Mouse (Mus musculus) embryonic fibroblast, embryonic 13.5 days (primary cell): ENCODE measurements around the gene Ireb2. TPM values are rescaled to one million over a fixed set of nuclear protein-coding genes. Genes with fewer than 3 reads are reported as not detected.
"Not testable (repeated sequence)": the region's sequence is repeated elsewhere in the genome, so short reads cannot be mapped to it uniquely, and the experiment has no call there.

Source experiments
- H3K27ac ChIP-seq: 2 replicates; pipeline ENCODE4 v1.5.1; 2012; ENCODE audit warnings: low read length, control low read depth, inconsistent platforms; ENCODE audit not compliant: insufficient read depth
- H3K4me1 ChIP-seq: 2 replicates; pipeline ENCODE4 v1.6.1; 2011; ENCODE audit warnings: low read length; ENCODE audit not compliant: control insufficient read depth, insufficient read depth
- H3K4me3 ChIP-seq: 2 replicates; pipeline ENCODE4 v1.5.1; 2011; ENCODE audit warnings: mild to moderate bottlenecking, control low read depth, low read length; ENCODE audit not compliant: insufficient read depth
- CTCF ChIP-seq: IDR thresholded peaks from 2 replicates; pipeline ENCODE4 v1.5.1; 2011; ENCODE audit warnings: mild to moderate bottlenecking, control low read depth, low read length, moderate library complexity, borderline replicate concordance; ENCODE audit not compliant: insufficient read depth
- POLR2A ChIP-seq: IDR thresholded peaks from 2 replicates; pipeline ENCODE4 v1.6.1; 2011; ENCODE audit warnings: low read depth, mild to moderate bottlenecking, control low read depth, low read length, moderate library complexity
- polyA plus RNA-seq: library from polyadenylated mRNA; stranded (reverse); fragments of >200 nt; gene quantifications from 2 replicates; pipeline ENCODE4 v1.2.4, GENCODE M21; 2011; ENCODE audit warnings: low read depth; ENCODE audit not compliant: missing spikeins, insufficient read length

The Ireb2 gene
- 70.4 and 78.4 TPM in 2 replicates for polyA plus RNA-seq

DNA sequence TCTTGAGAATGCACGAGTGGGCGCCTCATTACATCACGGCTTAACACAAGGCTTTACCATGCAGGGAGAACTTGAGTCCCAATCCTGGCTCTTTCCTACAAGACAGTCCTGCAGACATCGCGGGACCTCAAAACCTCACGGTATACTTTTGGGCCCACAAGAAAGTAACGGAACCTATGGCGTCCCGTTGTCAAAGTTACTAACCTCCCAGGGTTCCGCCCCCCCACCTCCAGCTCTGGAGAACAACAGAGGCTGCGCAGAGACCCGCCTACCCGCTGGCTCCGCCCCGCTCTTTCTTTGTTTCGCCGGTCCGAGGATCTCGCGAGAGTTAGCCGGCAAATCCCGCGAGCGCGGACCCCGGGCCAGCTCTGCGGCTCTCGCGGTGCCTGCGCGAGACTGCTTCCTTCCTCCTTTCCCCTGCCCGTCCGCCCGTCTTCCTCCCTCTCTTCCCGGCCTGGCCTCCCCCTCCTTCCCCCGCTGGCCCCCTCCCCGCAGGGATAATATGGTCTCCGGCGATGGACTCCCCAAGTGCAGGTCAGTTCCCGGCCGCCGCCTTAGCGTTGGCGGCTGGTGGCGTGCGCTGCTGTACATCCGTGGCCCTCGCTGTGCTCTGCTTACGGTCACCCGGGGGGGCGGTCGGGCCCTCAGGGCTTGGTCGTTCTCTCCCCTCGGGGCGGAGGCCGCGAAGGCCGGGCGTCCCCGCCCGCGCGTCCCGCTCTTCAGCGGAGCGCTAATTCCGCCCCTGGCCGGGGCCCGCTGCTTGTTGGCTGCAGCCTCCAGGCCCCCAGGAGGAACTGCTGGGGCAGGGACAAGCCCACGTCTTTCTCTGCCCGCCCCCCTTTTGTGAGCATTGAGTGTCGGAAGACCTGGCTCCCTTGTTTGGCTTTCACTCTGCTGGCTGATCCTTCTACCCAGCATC, at the start of gene Ireb2:
Ireb2 (plus strand) TSS at position 427 of the 919 bp plus-strand sequence.
- Histone ChIP-seq H3K4me3 (peak within 1 kb of the TSS; percentile 99), H3K27ac (peak within 1 kb of the TSS; percentile 51), H3K4me1 (no peaks in the 10 kb centered on the region)
- TF ChIP-seq POLR2A (peak; percentile 67), CTCF (no peak)

DNA sequence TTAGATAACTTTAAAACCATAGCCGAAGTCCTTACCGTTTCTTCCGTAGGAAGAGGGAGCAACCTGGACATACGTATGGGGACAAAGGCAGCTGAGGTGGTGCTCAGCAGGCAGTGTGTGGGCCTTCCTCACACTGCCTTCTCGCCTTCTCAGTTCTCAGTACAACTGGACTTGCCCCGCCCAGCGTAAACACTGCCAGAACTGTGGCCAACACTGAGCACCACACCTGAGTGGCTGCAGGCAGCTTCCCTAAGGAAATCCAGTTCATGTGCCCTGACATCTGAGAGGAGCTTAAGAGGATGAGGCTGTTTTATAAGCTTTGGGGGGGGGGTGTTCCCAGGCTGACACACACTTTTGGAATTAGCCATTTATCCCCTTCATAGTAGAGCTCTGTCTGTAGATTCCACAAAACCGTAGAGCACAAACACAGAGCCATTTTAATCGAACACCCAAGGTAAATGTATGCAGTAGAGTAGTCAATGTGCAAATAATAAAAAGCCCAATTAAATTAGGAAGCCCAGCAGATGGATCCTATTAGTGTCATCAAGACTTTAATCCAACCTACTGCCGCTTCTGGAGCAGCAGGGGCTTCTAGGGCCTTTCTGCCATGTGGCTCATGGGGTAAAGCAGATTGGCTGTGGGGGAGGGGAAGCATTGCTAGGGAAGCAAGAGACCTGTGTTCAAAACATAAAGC, 46.9 kb upstream of the Ireb2 start:
- Histone ChIP-seq H3K27ac (peak overlapping the region; percentile 47), H3K4me3 (no peak overlapping the region), H3K4me1 (peaks cover 8% of the 10 kb centered on the region)
- TF ChIP-seq POLR2A (no peak), CTCF (no peak)

DNA sequence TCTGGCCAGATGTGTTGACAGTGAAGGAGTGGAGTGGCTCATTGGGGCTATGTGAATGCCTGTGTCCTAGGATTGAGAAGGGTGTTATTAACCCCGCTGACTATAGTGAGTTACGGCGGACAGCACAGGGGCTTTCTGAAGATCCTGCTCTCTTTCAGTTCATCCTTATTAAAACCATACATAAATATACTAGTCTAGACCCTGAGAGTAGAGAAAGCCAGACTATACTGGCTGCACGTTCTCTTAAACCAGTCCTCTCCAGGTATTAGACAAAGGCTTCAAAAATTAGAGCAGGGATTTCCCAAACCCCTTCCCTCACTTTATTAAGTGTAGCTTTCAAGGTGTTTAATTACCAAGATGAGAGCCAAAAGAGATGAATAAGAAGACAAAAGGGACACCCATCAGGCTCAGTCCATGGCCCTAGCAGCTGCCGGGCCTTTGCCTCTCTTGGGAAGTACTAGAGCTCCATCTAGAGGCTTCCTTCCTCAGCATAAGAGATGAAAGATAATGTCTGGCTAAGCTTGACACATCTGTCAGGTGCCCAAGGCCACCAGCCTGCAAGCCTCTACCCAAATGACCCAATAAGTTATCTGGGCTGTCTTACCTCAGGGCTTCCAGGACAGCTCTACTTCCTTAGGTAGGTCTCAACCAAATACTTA, 42.0 kb upstream of the Ireb2 start:
- no peak overlapping the region for H3K4me3 ChIP-seq
- TF ChIP-seq CTCF (peak; percentile 36; the same call in 1 of the 2 replicates), POLR2A (no peak)
- H3K27ac ChIP-seq = no peak overlapping the region
- H3K4me1 ChIP-seq = peaks cover 6% of the 10 kb centered on the region

DNA sequence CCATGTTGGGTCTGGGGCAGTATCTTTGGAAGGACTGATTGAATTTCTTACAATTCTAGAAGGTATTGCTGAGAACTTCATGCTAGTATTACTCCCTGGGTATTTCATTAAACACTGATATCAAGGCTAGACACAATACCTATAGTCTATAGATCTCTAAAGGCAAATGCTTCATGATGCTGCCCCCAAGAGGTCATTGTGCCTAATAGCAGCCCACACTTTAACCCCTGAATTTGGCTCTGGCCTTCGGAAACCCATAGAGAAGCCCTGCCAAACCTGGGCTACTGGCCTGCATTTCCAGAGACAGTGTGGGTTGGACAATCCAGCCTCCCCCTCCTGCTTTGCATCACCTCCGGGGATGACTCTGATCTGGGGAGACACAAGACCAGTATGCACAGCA, 33.8 kb upstream of the Ireb2 start:
- TF ChIP-seq CTCF (no peak), POLR2A (no peak)
- Histone ChIP-seq H3K4me1 (no peaks in the 10 kb centered on the region), H3K4me3 (no peak overlapping the region), H3K27ac (no peak overlapping the region)

DNA sequence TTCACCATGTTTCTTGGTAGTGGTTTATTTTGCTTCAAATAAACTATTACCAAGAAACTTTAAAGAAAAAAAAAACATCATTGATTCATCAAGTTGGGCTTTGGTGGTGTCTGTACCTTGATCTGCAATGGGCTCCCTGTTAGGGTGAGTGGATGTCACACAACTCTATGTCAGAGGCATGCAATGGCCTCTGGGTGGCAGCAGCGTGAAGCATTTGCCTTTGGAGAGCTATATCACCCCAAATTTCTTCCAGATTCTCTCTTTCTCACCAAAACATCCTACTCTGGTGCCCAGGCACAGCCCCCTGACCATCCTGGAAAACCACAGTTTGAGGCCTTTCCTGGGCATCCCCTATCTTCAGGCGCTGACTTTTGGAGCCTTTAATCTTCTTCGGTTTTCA, 33.0 kb upstream of the Ireb2 start:
- Histone ChIP-seq H3K4me3 (no peak overlapping the region), H3K27ac (no peak overlapping the region), H3K4me1 (no peaks in the 10 kb centered on the region)
- TF ChIP-seq POLR2A (no peak), CTCF (peak; percentile 75; the same call in 1 of the 2 replicates)

DNA sequence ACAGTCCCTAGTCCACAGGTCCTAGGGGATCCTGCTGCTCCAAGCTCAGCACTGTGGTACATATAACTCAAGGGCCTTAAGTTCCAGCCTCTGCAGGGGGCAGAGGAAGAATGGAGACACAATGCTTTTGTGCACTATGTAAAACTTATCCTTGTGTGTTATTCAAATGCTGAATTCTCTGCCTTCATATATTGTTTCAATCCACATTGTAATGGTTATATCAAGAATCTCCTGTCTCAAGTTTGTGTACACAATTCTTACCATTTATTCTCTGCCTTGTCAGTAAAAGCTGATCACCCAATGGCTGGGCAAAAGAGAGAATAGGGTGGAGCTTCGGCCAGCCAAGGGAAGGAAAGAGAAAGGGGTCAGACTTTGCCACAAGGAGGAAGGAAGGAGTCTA, 29.8 kb upstream of the Ireb2 start:
- 0 out of 2 replicates have a peak, but pooled peaks cover 3% of the 10 kb centered on the region for H3K4me1 ChIP-seq
- no peak overlapping the region for H3K27ac ChIP-seq
- TF ChIP-seq CTCF = no peak
- no peak for TF ChIP-seq POLR2A
- H3K4me3 ChIP-seq = no peak overlapping the region

DNA sequence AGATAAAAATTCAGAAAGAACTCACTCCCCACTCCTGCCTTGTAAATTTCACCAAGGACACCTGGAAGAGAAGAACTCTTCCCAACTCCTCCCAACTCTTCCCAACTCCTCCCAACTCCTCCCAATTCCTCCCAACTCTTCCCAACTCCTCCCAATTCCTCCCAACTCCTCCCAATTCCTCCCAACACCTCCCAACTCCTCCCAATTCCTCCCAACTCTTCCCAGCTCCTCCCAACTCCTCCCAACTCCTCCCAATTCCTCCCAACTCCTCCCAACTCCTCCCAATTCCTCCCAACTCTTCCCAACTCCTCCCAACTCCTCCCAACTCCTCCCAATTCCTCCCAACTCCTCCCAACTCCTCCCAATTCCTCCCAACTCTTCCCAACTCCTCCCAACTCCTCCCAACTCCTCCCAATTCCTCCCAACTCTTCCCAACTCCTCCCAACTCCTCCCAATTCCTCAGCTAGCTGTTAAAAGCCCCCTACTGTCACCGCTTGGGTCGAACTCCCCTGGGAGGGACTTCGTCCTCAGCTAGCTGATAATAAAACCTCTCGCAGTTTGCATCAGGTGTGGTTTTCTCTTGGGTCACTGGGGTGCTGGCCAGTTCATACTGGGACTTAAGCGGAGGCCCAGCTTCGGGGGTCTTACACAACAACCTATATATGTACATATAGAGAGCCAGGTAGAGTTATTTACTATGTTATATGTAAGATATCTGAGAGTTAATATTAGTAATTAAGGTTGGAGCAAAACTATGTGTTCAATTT, 27.5 kb upstream of the Ireb2 start:
- H3K27ac ChIP-seq, H3K4me3 ChIP-seq, H3K4me1 ChIP-seq: not testable (repeated sequence)

DNA sequence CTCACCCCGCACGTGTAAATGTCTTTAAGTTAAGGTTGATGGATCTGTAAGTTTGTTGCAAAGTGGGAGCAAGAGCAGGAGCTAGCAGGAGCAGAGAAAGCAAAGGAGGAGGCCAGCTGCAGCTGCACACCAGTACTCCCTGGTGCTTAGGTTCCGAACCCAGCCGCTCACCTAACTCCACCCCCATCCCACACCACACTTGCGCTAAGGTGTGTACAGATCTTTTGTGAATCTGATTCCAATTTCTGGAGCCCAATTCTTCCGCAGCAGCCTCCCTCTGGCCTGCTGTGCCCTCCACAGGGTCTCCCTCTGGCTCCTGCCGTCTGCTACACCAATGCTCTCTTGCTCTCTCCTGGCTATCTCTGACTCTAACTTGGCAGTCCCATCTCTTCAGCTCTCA, 25.8 kb upstream of the Ireb2 start:
- H3K4me3 ChIP-seq = no peak overlapping the region
- TF ChIP-seq POLR2A (no peak), CTCF (no peak)
- 0 out of 2 replicates have a peak, but pooled peaks cover 3% of the 10 kb centered on the region for H3K4me1 ChIP-seq
- H3K27ac ChIP-seq = no peak overlapping the region

DNA sequence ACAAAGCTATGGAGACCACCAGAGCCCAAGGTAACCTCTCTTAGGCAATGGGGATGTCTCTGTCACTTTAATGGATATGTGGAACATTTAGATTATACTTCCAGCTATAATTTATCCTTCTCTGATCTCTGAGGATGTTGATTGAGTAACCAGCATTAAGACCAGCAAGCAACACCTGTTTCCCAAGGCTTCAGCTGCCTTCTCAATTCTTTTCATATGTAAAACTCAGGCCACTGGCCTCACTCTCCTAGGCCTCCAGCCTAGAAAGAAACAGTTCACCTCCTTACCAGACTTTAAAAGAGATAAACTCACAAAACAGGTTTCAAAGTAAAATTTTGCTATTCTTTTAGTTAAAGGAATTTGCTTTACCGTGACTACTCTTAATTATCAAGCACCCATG, 23.4 kb upstream of the Ireb2 start:
- 0 out of 2 replicates have a peak, but pooled peaks cover 3% of the 10 kb centered on the region for H3K4me1 ChIP-seq
- no peak overlapping the region for H3K4me3 ChIP-seq
- H3K27ac ChIP-seq = no peak overlapping the region
- TF ChIP-seq POLR2A = no peak
- TF ChIP-seq CTCF = no peak
